Mouse (Mus musculus) liver, embryonic 14.5 days (tissue): ENCODE measurements around the gene Hspa1b.
A peak's percentile ranks its signal among the peaks of the same experiment; 100 is the strongest.

ENCODE experiments used
- CTCF ChIP-seq: IDR thresholded peaks from 2 replicates; pipeline ENCODE4 v1.5.1; 2016; ENCODE audit warnings: antibody characterized with exemption, low read depth, control low read depth
- EP300 ChIP-seq: IDR thresholded peaks from 2 replicates; pipeline ENCODE4 v1.6.1; 2016; ENCODE audit warnings: antibody characterized with exemption, low read depth

DNA sequence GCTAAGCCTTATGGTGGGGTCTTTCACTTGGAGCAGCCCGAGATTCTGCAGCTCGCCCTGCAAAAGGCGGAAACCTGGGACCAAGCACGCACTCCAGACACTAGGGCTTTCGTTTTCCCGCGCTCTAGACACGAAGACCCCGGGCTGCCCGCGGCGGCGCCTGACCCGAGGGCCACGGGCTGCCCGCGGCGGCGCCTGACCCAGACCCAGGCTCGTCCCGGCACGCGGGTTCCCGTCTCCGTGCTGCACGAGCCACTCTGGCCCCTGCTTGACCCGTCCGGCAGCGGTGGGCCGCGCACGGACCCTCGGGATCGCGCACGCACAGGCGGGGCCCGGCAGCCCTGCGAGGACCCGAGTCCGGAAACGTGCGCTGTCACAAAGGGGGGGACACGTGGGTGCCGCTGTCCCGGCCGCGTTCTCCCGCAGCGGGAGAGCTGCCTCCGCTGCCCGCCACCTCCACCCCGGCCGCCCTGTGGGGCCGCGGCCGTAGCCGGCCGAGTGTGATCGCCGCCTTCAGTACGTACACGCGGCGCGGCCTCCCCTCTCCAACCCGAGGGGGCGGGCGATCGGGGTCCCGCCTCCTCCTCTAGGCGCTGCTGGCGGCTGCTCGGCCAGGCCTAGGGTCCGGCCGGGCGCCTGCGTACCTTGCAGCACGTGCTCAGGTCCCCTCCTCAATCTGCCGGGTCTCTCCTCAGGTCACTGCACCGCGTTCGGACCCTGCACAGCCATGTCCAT is 41.8 kb upstream of the Hspa1b start, which contains the start of gene Vars:
- TF ChIP-seq EP300 (peak; percentile 37), CTCF (no peak)
